24 mouse cellular contexts compared by ENCODE assay signal in the genomic region with DNA sequence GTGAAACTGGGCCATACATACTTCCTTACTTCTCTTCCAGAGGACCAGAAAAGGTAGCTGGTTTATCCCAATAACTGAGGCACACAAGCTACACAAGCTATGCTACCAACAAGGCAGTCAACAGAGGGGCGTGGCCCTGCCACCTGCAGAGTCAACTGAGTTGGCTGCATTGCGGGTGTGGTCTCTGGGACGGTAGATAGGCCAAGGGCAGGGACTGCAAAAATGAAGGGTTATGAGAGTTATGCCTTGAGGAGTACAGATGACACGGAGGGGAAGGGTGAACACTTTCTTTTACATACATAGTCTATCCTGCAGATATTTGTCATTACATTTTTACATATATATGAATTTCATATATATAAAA. TPM values are rescaled to one million over a fixed set of nuclear protein-coding genes. Genes with fewer than 3 reads are reported as not detected.
DNase-seq lines count a peak whose midpoint lies in the region; ATAC-seq lines count a peak whose summit lies in the region.
"Had no signal": no experiment of that assay in that cellular context is flagged by ENCODE, and none has a peak within 500 bp of the region (broad histone marks: within the 10 kb centered on the region; RNA-seq: fewer than 3 reads in every experiment).

No protein-coding gene starts in this region.

- peak; percentile 47 for DNase-seq in spleen, adult 12 weeks (ENCODE audit: low spot score)
- no peak for DNase-seq in spleen, adult 18-20 months
- peak; percentile 73 for DNase-seq in liver, embryonic 13.5 days
- DNase-seq in spleen, postnatal 10 days (ENCODE audit: low spot score in 2 of 2): peak; percentile 37 to 79
- no peak for DNase-seq in gastrocnemius, adult 8-10 months (ENCODE audit: low spot score in 2 of 2)
- DNase-seq in adrenal gland, postnatal 25 days: no peak
- no peak for DNase-seq in adrenal gland, adult (ENCODE audit: inconsistent age in 2 of 2, low spot score in 1 of 2)
- DNase-seq: adrenal gland, postnatal 14 days; cerebellum, adult 9-10 months; gastrocnemius, postnatal 10 days; left cerebral cortex, postnatal 4 days; lung, postnatal 14 days; right cerebral cortex, postnatal 14 days; thymus, adult 2 months had no signal

- H3K4me3 ChIP-seq in liver, embryonic 13.5 days (replicated peaks): no peak overlapping the region
- H3K4me3 ChIP-seq in intestine, embryonic 16.5 days (ENCODE audit: low read length): no peak overlapping the region
- H3K4me3 ChIP-seq: embryonic facial prominence, embryonic 13.5 days; heart, embryonic 13.5 days; hindbrain, embryonic 15.5 days; intestine, embryonic 15.5 days; kidney, embryonic 15.5 days; megakaryocyte, embryonic 14.5 days had no signal

- WGBS in liver, embryonic 13.5 days (ENCODE audit: insufficient replicate concordance): 19% methylated on average over 4 of the region's 4 CpGs
- WGBS in intestine, embryonic 16.5 days: 77% methylated on average over 4 of the region's 4 CpGs

- H3K27ac ChIP-seq in liver, embryonic 13.5 days: peak overlapping the region; percentile 86
- H3K27ac ChIP-seq in intestine, embryonic 16.5 days (ENCODE audit: low read length): no peak overlapping the region
- H3K27ac ChIP-seq: embryonic facial prominence, embryonic 13.5 days; heart, embryonic 13.5 days; hindbrain, embryonic 15.5 days; intestine, embryonic 15.5 days; kidney, embryonic 15.5 days had no signal

- peak overlapping the region; percentile 41 for H3K4me2 ChIP-seq in liver, embryonic 13.5 days
- H3K4me2 ChIP-seq in intestine, embryonic 16.5 days (ENCODE audit: low read depth, low read length): no peak overlapping the region
- H3K4me2 ChIP-seq: embryonic facial prominence, embryonic 13.5 days; heart, embryonic 13.5 days; hindbrain, embryonic 15.5 days; intestine, embryonic 15.5 days; kidney, embryonic 15.5 days had no signal

- H3K27me3 ChIP-seq in liver, embryonic 13.5 days: no peaks in the 10 kb centered on the region
- H3K27me3 ChIP-seq in intestine, embryonic 16.5 days (replicated peaks; ENCODE audit: control insufficient read depth, insufficient read depth, low read length): no peaks in the 10 kb centered on the region
- H3K27me3 ChIP-seq: embryonic facial prominence, embryonic 13.5 days; heart, embryonic 13.5 days; hindbrain, embryonic 15.5 days; intestine, embryonic 15.5 days; kidney, embryonic 15.5 days had no signal

- H3K9ac ChIP-seq in liver, embryonic 13.5 days: 0 out of 2 replicates have a peak overlapping the region, but pooled peaks have one; percentile 7
- no peak overlapping the region for H3K9ac ChIP-seq in intestine, embryonic 16.5 days (ENCODE audit: low read depth, low read length)
- H3K9ac ChIP-seq: embryonic facial prominence, embryonic 13.5 days; heart, embryonic 13.5 days; hindbrain, embryonic 15.5 days; intestine, embryonic 15.5 days; kidney, embryonic 15.5 days had no signal

- H3K9me3 ChIP-seq in liver, embryonic 13.5 days (replicated peaks): no peaks in the 10 kb centered on the region
- no peaks in the 10 kb centered on the region for H3K9me3 ChIP-seq in intestine, embryonic 16.5 days (ENCODE audit: control insufficient read depth, low read length)
- H3K9me3 ChIP-seq: embryonic facial prominence, embryonic 13.5 days; heart, embryonic 13.5 days; hindbrain, embryonic 15.5 days; intestine, embryonic 15.5 days; kidney, embryonic 15.5 days; megakaryocyte, embryonic 14.5 days had no signal

- peak; percentile 93 for ATAC-seq in liver, embryonic 13.5 days (ENCODE audit: low read depth)
- no peak for ATAC-seq in intestine, embryonic 16.5 days
- ATAC-seq: activated CD4-positive, CD25-positive, alpha-beta regulatory T cell, adult 4 months; CD4-positive, CD25-positive, alpha-beta regulatory T cell, adult 4 months; intestine, embryonic 15.5 days; midbrain, embryonic 16.5 days had no signal

- no peaks in the 10 kb centered on the region for H3K36me3 ChIP-seq in liver, embryonic 13.5 days
- no peaks in the 10 kb centered on the region for H3K36me3 ChIP-seq in intestine, embryonic 16.5 days (ENCODE audit: control insufficient read depth, insufficient read depth, low read length)
- H3K36me3 ChIP-seq: intestine, embryonic 15.5 days; kidney, embryonic 15.5 days had no signal

- peaks cover 46% of the 10 kb centered on the region for H3K4me1 ChIP-seq in liver, embryonic 13.5 days (replicated peaks)
- H3K4me1 ChIP-seq in intestine, embryonic 16.5 days (ENCODE audit: control insufficient read depth, insufficient read depth, low read length): no peaks in the 10 kb centered on the region
- H3K4me1 ChIP-seq: intestine, embryonic 15.5 days had no signal

RNA-seq across cellular contexts. Expression of a gene that starts 41.9 kb away (rescaled TPM):
- 29.7 and 30.2 TPM in 2 replicates for polyA plus RNA-seq in liver, embryonic 13.5 days (2015; fragmentation: Nextera tagmentation; extraction: Ambion mirVana)
- 10 to 100 TPM; 22.7 to 29.5 (median 23.8) TPM for total RNA-seq in gastrocnemius, adult 8-10 months (2022)
- total RNA-seq in adrenal gland, postnatal 25 days (2021): 69.1 and 75.7 TPM in 2 replicates
- 101 and 108 TPM in 2 replicates for polyA plus RNA-seq in intestine, embryonic 16.5 days (2015; fragmentation: Nextera tagmentation; extraction: Ambion mirVana)

Comparison
In these comparisons a context has a peak if more than half of its experiments do, and no peak if none do; other contexts are left out.
1. DNase-seq: peak in spleen, adult 12 weeks (single experiment), liver, embryonic 13.5 days (single experiment) and spleen, postnatal 10 days (2 of 2); none in spleen, adult 18-20 months (0 of 2), gastrocnemius, adult 8-10 months (0 of 2), adrenal gland, postnatal 25 days (single experiment) and adrenal gland, adult (0 of 2).